Mouse (Mus musculus): ENCODE measurements at regions not wholly inside any gene's neighbourhood (a gene's known extent, or its start where the extent isn't known, plus 50 kb on each side); places are given as distances from the start of the nearest gene placed in this dataset.

GRCm38 (mm10) chr4:22971127-22971526 is 483.0 kb upstream of the Pou3f2 start:
- no peak for TF ChIP-seq CTCF (conservative IDR thresholded peaks at IDR 0.05; ENCODE audit: insufficient read depth, insufficient read length, low read depth, low read length)
- TF ChIP-seq POLR2A (IDR thresholded peaks at IDR 0.05; ENCODE audit: low read depth, low read length) = no peak
